Mouse (Mus musculus) hindbrain, postnatal 0 days (tissue): ENCODE measurements at regions not wholly inside any gene's neighbourhood (a gene's known extent, or its start where the extent isn't known, plus 50 kb on each side); places are given as distances from the start of the nearest gene placed in this dataset.
A peak's percentile ranks its signal among the peaks of the same experiment; 100 is the strongest.
"Not testable (repeated sequence)": the region's sequence is repeated elsewhere in the genome, so short reads cannot be mapped to it uniquely, and the experiment has no call there.

Experiments
- ATAC-seq: fragments of 200-750 bp; cut with Nextera tagmentation; 2 replicates; pipeline ENCODE4 v1.8.0; 2017; ENCODE audit warnings: mild to moderate bottlenecking, moderate TSS enrichment, moderate library complexity
- DNase-seq: peaks from one replicate; pipeline ENCODE4 v3.0.0-alpha.2; 2015; ENCODE audit warnings: low spot score
- H3K27ac ChIP-seq: fragments of 300-500 bp; sonication (generic); 2 replicates; pipeline ENCODE4 v1.5.1; 2014; ENCODE audit warnings: mild to moderate bottlenecking
- H3K27me3 ChIP-seq: fragments of 300-500 bp; sonication (generic); 2 replicates; pipeline ENCODE4 v1.6.1; 2014; ENCODE audit warnings: low read length, mixed read lengths; ENCODE audit not compliant: insufficient read depth
- H3K36me3 ChIP-seq: fragments of 300-500 bp; sonication (generic); 2 replicates; pipeline ENCODE4 v1.6.1; 2014; ENCODE audit warnings: low read length, mixed read lengths; ENCODE audit not compliant: insufficient read depth
- H3K4me1 ChIP-seq: fragments of 300-500 bp; sonication (generic); 2 replicates; pipeline ENCODE4 v1.6.1; 2014; ENCODE audit warnings: antibody characterized with exemption, low read length, mixed read lengths; ENCODE audit not compliant: insufficient read depth
- H3K4me2 ChIP-seq: fragments of 300-500 bp; sonication (generic); 2 replicates; pipeline ENCODE4 v1.6.1; 2014; ENCODE audit warnings: low read depth, mild to moderate bottlenecking, low read length, moderate library complexity, mixed read lengths
- H3K4me3 ChIP-seq: fragments of 300-500 bp; sonication (generic); 2 replicates; pipeline ENCODE4 v1.5.1; 2014; ENCODE audit warnings: low read length
- H3K9ac ChIP-seq: fragments of 300-500 bp; sonication (generic); replicated peaks from 2 replicates; pipeline ENCODE4 v1.6.1; 2014; ENCODE audit warnings: mild to moderate bottlenecking, low read length, moderate library complexity, mixed read lengths
- H3K9me3 ChIP-seq: fragments of 300-500 bp; sonication (generic); 2 replicates; pipeline ENCODE4 v1.6.1; 2016; ENCODE audit warnings: low read length, mixed read lengths
- CTCF ChIP-seq: IDR thresholded peaks from 2 replicates; pipeline ENCODE4 v1.5.1; 2016; ENCODE audit warnings: antibody characterized with exemption, control low read depth, low read depth
- WGBS: fragments of 180-500 bp; shearing (Covaris S2); extraction: QIAGEN DNeasy Blood & Tissue Kit; methylation state at CpG from one replicate; pipeline ENCODE4 v1.1.7; 2014; 5-methylcytosine and 5-hydroxymethylcytosine counted together

DNA sequence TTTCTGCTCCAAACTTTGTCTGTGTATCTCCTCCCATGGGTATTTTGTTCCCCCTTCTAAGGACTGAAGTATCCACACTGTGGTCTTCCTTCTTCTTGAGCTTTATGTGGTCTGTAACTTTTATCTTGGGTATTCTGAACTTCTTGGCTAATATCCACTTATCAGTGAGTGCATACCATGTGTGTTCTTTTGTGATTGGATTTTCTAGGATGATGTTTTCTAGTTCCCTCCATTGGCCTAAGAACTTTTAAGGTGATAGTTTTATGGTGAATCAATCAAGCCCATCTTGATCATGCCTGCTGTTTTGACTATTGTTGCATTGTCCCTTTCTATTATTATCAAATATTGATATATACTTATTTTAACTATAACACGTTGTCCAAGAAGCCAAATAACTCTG lies 779.4 kb upstream of the Tpm3-rs7 start:
- 78% methylated on average over 1 of the region's 1 CpGs for WGBS

GRCm38 (mm10) chr14:112535914-112536313 lies 778.5 kb upstream of the Tpm3-rs7 start:
- H3K4me3 ChIP-seq, result no peak overlapping the region
- H3K27ac ChIP-seq, result no peak overlapping the region
- ATAC-seq, result no peak
- 77% methylated on average over 3 of the region's 3 CpGs for WGBS
- H3K27me3 ChIP-seq, result no peaks in the 10 kb centered on the region
- no peaks in the 10 kb centered on the region for H3K4me1 ChIP-seq
- DNase-seq, result no peak
- no peaks in the 10 kb centered on the region for H3K9me3 ChIP-seq
- H3K9ac ChIP-seq, result no peak overlapping the region
- TF ChIP-seq CTCF, result no peak
- no peaks in the 10 kb centered on the region for H3K36me3 ChIP-seq
- H3K4me2 ChIP-seq, result no peak overlapping the region

More for the DNA sequence above, 779.4 kb upstream of the Tpm3-rs7 start:
- H3K36me3 ChIP-seq, H3K27ac ChIP-seq, ATAC-seq, DNase-seq, H3K4me2 ChIP-seq, H3K27me3 ChIP-seq, H3K4me3 ChIP-seq, H3K4me1 ChIP-seq, H3K9ac ChIP-seq, H3K9me3 ChIP-seq: not testable (repeated sequence)

DNA sequence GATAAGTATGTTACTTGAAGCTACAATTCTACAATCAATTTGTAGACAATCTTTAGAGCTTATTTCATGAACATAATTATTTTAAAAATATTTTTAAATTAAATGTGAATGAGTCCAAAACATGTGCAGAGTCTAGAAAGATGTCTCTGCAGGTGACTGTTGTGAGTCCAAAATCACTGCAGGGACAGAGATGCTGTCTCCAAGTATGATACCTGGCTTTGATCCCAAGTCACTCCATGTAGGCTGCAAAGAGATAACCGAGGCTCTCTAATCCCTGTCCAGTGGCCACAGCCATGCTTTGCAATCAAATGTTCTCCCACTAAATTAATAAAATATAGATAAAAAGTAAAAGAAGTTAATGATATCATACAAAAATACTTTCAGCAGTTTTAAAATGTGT lies 772.1 kb upstream of the Tpm3-rs7 start:
- DNase-seq, result peak; percentile 10
- Histone ChIP-seq H3K4me2 (no peak overlapping the region), H3K27ac (no peak overlapping the region), H3K27me3 (no peaks in the 10 kb centered on the region), H3K36me3 (no peaks in the 10 kb centered on the region), H3K4me3 (no peak overlapping the region), H3K4me1 (no peaks in the 10 kb centered on the region), H3K9ac (no peak overlapping the region), H3K9me3 (no peaks in the 10 kb centered on the region)
- WGBS, result 66% methylated on average over 1 of the region's 1 CpGs
- no peak for ATAC-seq
- no peak for TF ChIP-seq CTCF

- ATAC-seq, result no peak
- no peak for DNase-seq
Observed at GRCm38 (mm10) chr14:112548798-112549197, 765.6 kb upstream of the Tpm3-rs7 start.

DNA sequence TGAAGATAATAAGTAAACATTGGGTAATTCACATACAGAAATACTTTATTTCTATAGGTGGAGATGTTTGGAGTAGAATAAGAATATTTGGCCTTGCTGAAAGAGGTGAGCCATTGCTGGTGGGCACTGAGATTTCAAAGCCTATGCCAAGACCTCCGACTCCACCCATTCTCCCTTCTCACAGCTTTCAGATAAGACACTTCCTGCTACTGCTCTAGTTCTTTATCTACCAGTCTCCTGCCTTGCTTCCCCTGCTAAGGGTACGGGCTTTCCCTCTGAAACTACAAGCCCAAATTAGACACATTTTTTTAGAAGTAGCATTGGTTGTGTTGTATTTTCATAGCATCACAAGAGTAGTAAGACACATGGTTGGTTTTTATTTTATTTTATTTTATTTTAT lies 752.2 kb upstream of the Tpm3-rs7 start:
- WGBS, result 84% methylated on average over 2 of the region's 2 CpGs
- Histone ChIP-seq H3K36me3 (no peaks in the 10 kb centered on the region), H3K4me2 (no peak overlapping the region), H3K4me1 (no peaks in the 10 kb centered on the region), H3K9ac (no peak overlapping the region), H3K4me3 (no peak overlapping the region), H3K27ac (no peak overlapping the region), H3K27me3 (no peaks in the 10 kb centered on the region), H3K9me3 (no peaks in the 10 kb centered on the region)
- no peak for TF ChIP-seq CTCF
- DNase-seq (no peak), ATAC-seq (no peak)

More at GRCm38 (mm10) chr14:112548798-112549197, 765.6 kb upstream of the Tpm3-rs7 start:
- H3K4me2 ChIP-seq, result no peak overlapping the region
- H3K9ac ChIP-seq, result no peak overlapping the region
- 91% methylated on average over 6 of the region's 6 CpGs for WGBS
- H3K9me3 ChIP-seq, result no peaks in the 10 kb centered on the region
- TF ChIP-seq CTCF, result no peak
- H3K27me3 ChIP-seq, result no peaks in the 10 kb centered on the region
- no peak overlapping the region for H3K4me3 ChIP-seq
- H3K27ac ChIP-seq, result no peak overlapping the region
- no peaks in the 10 kb centered on the region for H3K4me1 ChIP-seq
- H3K36me3 ChIP-seq, result no peaks in the 10 kb centered on the region

DNA sequence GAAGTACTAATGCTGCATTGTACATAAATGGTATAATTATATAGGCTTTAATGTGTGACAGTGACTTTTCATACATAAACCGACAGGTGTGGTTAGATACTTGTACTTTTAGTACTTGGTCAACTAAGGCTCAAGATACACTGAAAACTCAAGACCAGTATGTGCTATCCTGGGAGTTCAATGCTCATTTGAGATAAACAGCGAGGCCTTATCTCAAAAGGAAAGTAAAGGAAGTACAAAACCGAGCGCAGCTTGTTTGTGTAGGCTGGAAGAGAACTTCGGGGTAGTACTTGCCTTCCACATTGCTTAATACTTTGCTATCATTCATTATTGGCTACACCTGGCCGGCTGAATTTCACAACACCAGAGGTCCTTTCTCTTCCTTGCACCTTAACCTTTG lies 719.7 kb upstream of the Tpm3-rs7 start:
- Histone ChIP-seq H3K27ac (no peak overlapping the region), H3K4me2 (no peak overlapping the region), H3K9me3 (no peaks in the 10 kb centered on the region), H3K9ac (no peak overlapping the region), H3K36me3 (no peaks in the 10 kb centered on the region), H3K4me1 (no peaks in the 10 kb centered on the region), H3K4me3 (no peak overlapping the region), H3K27me3 (no peaks in the 10 kb centered on the region)
- TF ChIP-seq CTCF, result no peak
- ATAC-seq (no peak), DNase-seq (no peak)
- WGBS, result 91% methylated on average over 6 of the region's 6 CpGs

GRCm38 (mm10) chr14:112620701-112621100 lies 693.7 kb upstream of the Tpm3-rs7 start:
- Histone ChIP-seq H3K4me1 (no peaks in the 10 kb centered on the region), H3K4me3 (no peak overlapping the region), H3K9ac (no peak overlapping the region), H3K9me3 (no peaks in the 10 kb centered on the region), H3K36me3 (no peaks in the 10 kb centered on the region), H3K4me2 (no peak overlapping the region), H3K27ac (no peak overlapping the region), H3K27me3 (no peaks in the 10 kb centered on the region)
- DNase-seq, result no peak
- TF ChIP-seq CTCF, result no peak
- 94% methylated on average over 2 of the region's 2 CpGs for WGBS
- no peak for ATAC-seq
